ENCODE assay signal across 8 mouse cellular contexts in the genomic region with DNA sequence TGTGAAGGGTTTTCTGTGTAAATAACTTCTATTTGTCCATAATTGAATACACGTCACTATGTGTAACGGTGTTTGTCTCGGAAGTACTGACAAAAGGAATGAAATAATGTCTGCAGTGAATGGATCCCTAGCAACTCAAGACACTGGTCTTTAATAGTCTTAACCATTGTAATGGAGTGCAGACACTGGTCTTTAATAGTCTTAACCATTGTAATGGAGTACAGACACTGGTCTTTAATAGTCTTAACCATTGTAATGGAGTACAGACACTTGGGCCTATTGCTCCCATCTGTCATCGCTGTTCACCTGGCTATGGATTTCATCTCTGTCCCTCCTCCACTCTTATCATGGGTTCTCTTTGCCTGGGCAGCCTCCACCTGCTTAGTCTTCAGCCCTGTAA. TPM values are rescaled to one million over a fixed set of nuclear protein-coding genes. Genes with fewer than 3 reads are reported as not detected.
DNase-seq lines count a peak whose midpoint lies in the region; ATAC-seq lines count a peak whose summit lies in the region.

No protein-coding gene starts in this region.

- no peaks in the 10 kb centered on the region for H3K27me3 ChIP-seq in neural tube, embryonic 11.5 days (ENCODE audit: control insufficient read depth, insufficient read depth, low read length)
- no peaks in the 10 kb centered on the region for H3K27me3 ChIP-seq in intestine, embryonic 16.5 days (replicated peaks; ENCODE audit: control insufficient read depth, insufficient read depth, low read length)

- peak; percentile 100 for ATAC-seq in neural tube, embryonic 11.5 days (ENCODE audit: insufficient read depth, low FRiP score, low TSS enrichment)
- ATAC-seq in intestine, embryonic 16.5 days, result peak; percentile 100
- peak; percentile 98 for ATAC-seq in neutrophil, adult 5-6 weeks (ENCODE audit: extremely low read depth, insufficient number of reproducible peaks, low FRiP score, poor library complexity, severe bottlenecking)

- no peaks in the 10 kb centered on the region for H3K36me3 ChIP-seq in neural tube, embryonic 11.5 days (ENCODE audit: control insufficient read depth, insufficient read depth, low read length)
- no peaks in the 10 kb centered on the region for H3K36me3 ChIP-seq in intestine, embryonic 16.5 days (ENCODE audit: control insufficient read depth, insufficient read depth, low read length)

- no peak overlapping the region for H3K27ac ChIP-seq in neural tube, embryonic 11.5 days (ENCODE audit: low read depth, low read length)
- H3K27ac ChIP-seq in intestine, embryonic 16.5 days (ENCODE audit: low read length), result no peak overlapping the region

- no peak overlapping the region for H3K4me2 ChIP-seq in neural tube, embryonic 11.5 days (ENCODE audit: low read depth)
- no peak overlapping the region for H3K4me2 ChIP-seq in intestine, embryonic 16.5 days (ENCODE audit: low read depth, low read length)

- DNase-seq in neural tube, embryonic 11.5 days (ENCODE audit: low spot score), result peak; percentile 21
- DNase-seq in neural tube, embryonic 10.5 days (ENCODE audit: extremely low spot score, low spot score), result no peak
- DNase-seq in embryo, embryonic 9.5 days (ENCODE audit: extremely low spot score), result peak; percentile 77
- no peak for DNase-seq in cerebellum, postnatal 25 days
- no peak for DNase-seq in spleen, postnatal 4 days (ENCODE audit: low spot score in 2 of 2)
- no peak for DNase-seq in thymus, postnatal 25 days

- H3K9me3 ChIP-seq in neural tube, embryonic 11.5 days (ENCODE audit: control insufficient read depth, low read length), result no peaks in the 10 kb centered on the region
- no peaks in the 10 kb centered on the region for H3K9me3 ChIP-seq in intestine, embryonic 16.5 days (ENCODE audit: control insufficient read depth, low read length)

- H3K4me3 ChIP-seq in neural tube, embryonic 11.5 days (ENCODE audit: low read depth, low read length), result no peak overlapping the region
- no peak overlapping the region for H3K4me3 ChIP-seq in intestine, embryonic 16.5 days (ENCODE audit: low read length)

- 87% methylated on average over 4 of the region's 4 CpGs for whole genome bisulfite sequencing in neural tube, embryonic 11.5 days
- WGBS in intestine, embryonic 16.5 days, result 91% methylated on average over 4 of the region's 4 CpGs

- H3K4me1 ChIP-seq in neural tube, embryonic 11.5 days (ENCODE audit: control insufficient read depth, insufficient read depth, low read length), result no peaks in the 10 kb centered on the region
- H3K4me1 ChIP-seq in intestine, embryonic 16.5 days (ENCODE audit: control insufficient read depth, insufficient read depth, low read length), result no peaks in the 10 kb centered on the region

- no peak overlapping the region for H3K9ac ChIP-seq in neural tube, embryonic 11.5 days (ENCODE audit: low read length)
- H3K9ac ChIP-seq in intestine, embryonic 16.5 days (ENCODE audit: low read depth, low read length), result no peak overlapping the region

RNA-seq across cellular contexts. Expression of gene Frmd4a, which starts 53.2 kb away (rescaled TPM):
- 44.5 and 46.3 TPM in 2 replicates for polyA plus RNA-seq in neural tube, embryonic 11.5 days (2014; fragmentation: Nextera tagmentation; extraction: Ambion mirVana)
- polyA plus RNA-seq in intestine, embryonic 16.5 days (2015; fragmentation: Nextera tagmentation; extraction: Ambion mirVana), result 13.4 and 13.7 TPM in 2 replicates
- total RNA-seq in neutrophil, adult 5-6 weeks (2017), result 3.1 and 5.2 TPM in 2 replicates

Comparison
In these comparisons a context has a peak if more than half of its experiments do, and no peak if none do; other contexts are left out.
1. DNase-seq: peak in neural tube, embryonic 11.5 days (single experiment) and embryo, embryonic 9.5 days (single experiment); none in neural tube, embryonic 10.5 days (single experiment), cerebellum, postnatal 25 days (0 of 2), spleen, postnatal 4 days (0 of 2) and thymus, postnatal 25 days (single experiment).
2. Peak in every context shown above with its lines, with median percentiles within 50 percentile points of each other: ATAC-seq.